Mouse (Mus musculus) intestine, embryonic 16.5 days (tissue): ENCODE data around the gene Lats1. TPM values are rescaled to one million over a fixed set of nuclear protein-coding genes. Genes with fewer than 3 reads are reported as not detected.

ENCODE experiments used
- ATAC-seq: fragments of 200-750 bp; cut with Nextera tagmentation; 2 replicates; pipeline ENCODE4 v1.8.0; 2017; ENCODE audit warnings: moderate TSS enrichment, moderate library complexity
- H3K27ac ChIP-seq: fragments of 300-500 bp; sonication (generic); 2 replicates; pipeline ENCODE4 v1.5.1; 2014; ENCODE audit warnings: mild to moderate bottlenecking, low read length
- H3K27me3 ChIP-seq: fragments of 300-500 bp; sonication (generic); replicated peaks from 2 replicates; pipeline ENCODE4 v1.6.1; 2014; ENCODE audit warnings: low read length, control low read depth, mixed read lengths; ENCODE audit not compliant: control insufficient read depth, insufficient read depth
- H3K36me3 ChIP-seq: fragments of 300-500 bp; sonication (generic); 2 replicates; pipeline ENCODE4 v1.6.1; 2014; ENCODE audit warnings: low read length, control low read depth; ENCODE audit not compliant: control insufficient read depth, insufficient read depth
- H3K4me1 ChIP-seq: fragments of 300-500 bp; sonication (generic); 2 replicates; pipeline ENCODE4 v1.6.1; 2014; ENCODE audit warnings: low read length, control low read depth, mixed read lengths; ENCODE audit not compliant: control insufficient read depth, insufficient read depth
- H3K4me2 ChIP-seq: fragments of 300-500 bp; sonication (generic); 2 replicates; pipeline ENCODE4 v1.6.1; 2014; ENCODE audit warnings: low read depth, low read length, control low read depth
- H3K4me3 ChIP-seq: fragments of 300-500 bp; sonication (generic); 2 replicates; pipeline ENCODE4 v1.5.1; 2014; ENCODE audit warnings: mild to moderate bottlenecking, low read length
- H3K9ac ChIP-seq: fragments of 300-500 bp; sonication (generic); 2 replicates; pipeline ENCODE4 v1.6.1; 2014; ENCODE audit warnings: low read depth, low read length
- H3K9me3 ChIP-seq: fragments of 300-500 bp; sonication (generic); 2 replicates; pipeline ENCODE4 v1.6.1; 2016; ENCODE audit warnings: low read length, control low read depth; ENCODE audit not compliant: control insufficient read depth
- WGBS: fragments of 180-500 bp; shearing (Covaris S2); extraction: QIAGEN DNeasy Blood & Tissue Kit; methylation state at CpG from one replicate; pipeline ENCODE4 v1.1.7; 2014; 5-methylcytosine and 5-hydroxymethylcytosine counted together
- polyA plus RNA-seq: library from polyadenylated mRNA; unstranded; fragments of >200 nt; fragmentation: Nextera tagmentation; extraction: Ambion mirVana; gene quantifications from 2 replicates; pipeline ENCODE4 v1.2.1, GENCODE M21; 2015

Lats1 gene
- polyA plus RNA-seq, 1 experiment from 2014 or later, result 5.7 TPM

- H3K9ac ChIP-seq, result no peak overlapping the region
- ATAC-seq, result no peak
- H3K4me2 ChIP-seq, result no peak overlapping the region
- no peaks in the 10 kb centered on the region for H3K27me3 ChIP-seq
- peaks cover 17% of the 10 kb centered on the region for H3K36me3 ChIP-seq
- H3K9me3 ChIP-seq, result no peaks in the 10 kb centered on the region
- H3K4me1 ChIP-seq, result no peaks in the 10 kb centered on the region
- WGBS, result 86% methylated on average over 6 of the region's 6 CpGs
- no peak overlapping the region for H3K27ac ChIP-seq
- H3K4me3 ChIP-seq, result no peak overlapping the region
Measured at GRCm38 (mm10) chr10:7748752-7749151, 67.7 kb downstream of the Lats1 start.

- H3K4me3 ChIP-seq, result no peak overlapping the region
- no peak overlapping the region for H3K4me2 ChIP-seq
- H3K36me3 ChIP-seq, result peaks cover 6% of the 10 kb centered on the region; the same call in 1 of the 2 replicates
Measured at GRCm38 (mm10) chr10:7757544-7757943, 76.5 kb downstream of the Lats1 start.

More at GRCm38 (mm10) chr10:7757544-7757943, 76.5 kb downstream of the Lats1 start:
- no peaks in the 10 kb centered on the region for H3K4me1 ChIP-seq
- H3K9me3 ChIP-seq, result no peaks in the 10 kb centered on the region
- no peak overlapping the region for H3K9ac ChIP-seq
- H3K27me3 ChIP-seq, result no peaks in the 10 kb centered on the region
- WGBS, result 93% methylated on average over 2 of the region's 2 CpGs
- H3K27ac ChIP-seq, result no peak overlapping the region
- no peak for ATAC-seq

Other genes starting within 250 kb of the Lats1 start
- gene Ulbp1, start 207.6 kb upstream of the Lats1 start, polyA plus RNA-seq, result 3.0 and 3.3 TPM in 2 replicates
- gene Lrp11, start 91.4 kb upstream of the Lats1 start, polyA plus RNA-seq, result 3.1 and 3.7 TPM in 2 replicates
- 36.9 and 39.5 TPM in 2 replicates for gene Nup43, start 13.7 kb upstream of the Lats1 start, polyA plus RNA-seq
- gene Pcmt1, start 78 bp upstream of the Lats1 start, polyA plus RNA-seq, result 105 and 112 TPM in 2 replicates
- 54.2 and 60.4 TPM in 2 replicates for gene Katna1, start 44.8 kb downstream of the Lats1 start, polyA plus RNA-seq
- 70.3 and 71.2 TPM in 2 replicates for gene Ginm1, start 111.6 kb downstream of the Lats1 start, polyA plus RNA-seq
- 24.9 and 28.1 TPM in 2 replicates for gene Ppil4, start 111.7 kb downstream of the Lats1 start, polyA plus RNA-seq
- 0.67 and 0.78 TPM in 2 replicates for gene Zc3h12d, start 151.3 kb downstream of the Lats1 start, polyA plus RNA-seq